Mouse (Mus musculus): ENCODE measurements around the gene Txlnb. TPM values are rescaled to one million over a fixed set of nuclear protein-coding genes. Genes with fewer than 3 reads are reported as not detected.

Txlnb gene
- polyA plus RNA-seq (2014; fragmentation: Nextera tagmentation; extraction: Ambion mirVana): 0.30 and 0.58 TPM in 2 replicates

- peak within 1 kb of the TSS; percentile 52 for H3K4me2 ChIP-seq
- no peak within 1 kb of the TSS for H3K27ac ChIP-seq (ENCODE audit: low read depth, low read length)
- H3K4me1 ChIP-seq (replicated peaks; ENCODE audit: control insufficient read depth, insufficient read depth, low read length): no peaks in the 10 kb centered on the region; the same call in 1 of the 2 replicates
- 0 out of 2 replicates have a peak within 1 kb of the TSS, but pooled peaks have one; percentile 10 for H3K4me3 ChIP-seq (ENCODE audit: low read depth, low read length)
- H3K9ac ChIP-seq (ENCODE audit: low read depth, low read length): peak within 1 kb of the TSS; percentile 43; the same call in 1 of the 2 replicates
- peak; percentile 78 for ATAC-seq (replicated peaks; ENCODE audit: low FRiP score)
- no peaks in the 10 kb centered on the region for H3K27me3 ChIP-seq (replicated peaks; ENCODE audit: control insufficient read depth, insufficient read depth, low read length)
- 28% methylated on average over 13 of the region's 13 CpGs for WGBS
- H3K36me3 ChIP-seq (ENCODE audit: control insufficient read depth, insufficient read depth, low read length): no peaks in the 10 kb centered on the region
- no peak for DNase-seq (ENCODE audit: low spot score)
- no peaks in the 10 kb centered on the region for H3K9me3 ChIP-seq (ENCODE audit: control insufficient read depth, low read length)
These were observed at the start of gene Txlnb for GRCm38 (mm10) chr10:17795767-17796631. TSS of gene Txlnb (plus strand) at chr10:17796226.

DNA sequence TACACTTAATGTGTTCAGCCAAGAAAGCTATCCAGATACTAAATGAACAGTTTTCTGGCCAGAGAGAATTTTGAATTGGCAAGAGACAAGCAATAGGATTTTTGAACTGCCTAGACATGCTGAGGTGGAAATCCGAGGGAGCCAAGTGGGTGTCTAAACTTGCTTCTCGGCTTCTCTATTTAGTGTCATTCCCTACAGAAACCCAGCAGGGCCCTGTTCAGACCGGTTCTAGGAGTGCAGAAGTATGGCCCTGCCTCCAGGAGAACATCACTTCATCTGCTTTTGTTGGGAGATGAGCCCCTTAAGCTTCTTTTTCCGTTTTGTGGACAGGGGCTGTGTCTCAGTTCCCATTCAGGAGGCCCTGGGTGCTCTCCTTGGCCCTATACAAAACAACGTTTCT, 43.5 kb upstream of the Txlnb start:
- no peaks in the 10 kb centered on the region for H3K36me3 ChIP-seq (ENCODE audit: control insufficient read depth, insufficient read depth, low read length)
- DNase-seq (ENCODE audit: low spot score): no peak
- no peak overlapping the region for H3K9ac ChIP-seq (ENCODE audit: low read depth, low read length)
- no peak for ATAC-seq (replicated peaks; ENCODE audit: low FRiP score)
- H3K4me3 ChIP-seq (ENCODE audit: low read depth, low read length): no peak overlapping the region
- H3K4me2 ChIP-seq: no peak overlapping the region
- no peaks in the 10 kb centered on the region for H3K27me3 ChIP-seq (replicated peaks; ENCODE audit: control insufficient read depth, insufficient read depth, low read length)
- 79% methylated on average over 5 of the region's 5 CpGs for WGBS
- H3K4me1 ChIP-seq (replicated peaks; ENCODE audit: control insufficient read depth, insufficient read depth, low read length): no peaks in the 10 kb centered on the region
- H3K27ac ChIP-seq (ENCODE audit: low read depth, low read length): no peak overlapping the region
- peaks cover 4% of the 10 kb centered on the region; the same call in 1 of the 2 replicates for H3K9me3 ChIP-seq (ENCODE audit: control insufficient read depth, low read length)

- Histone ChIP-seq H3K9me3 (ENCODE audit: control insufficient read depth, low read length) (peaks cover 4% of the 10 kb centered on the region; the same call in 1 of the 2 replicates), H3K4me2 (no peak overlapping the region), H3K27ac (ENCODE audit: low read depth, low read length) (no peak overlapping the region), H3K9ac (ENCODE audit: low read depth, low read length) (no peak overlapping the region), H3K4me1 (replicated peaks; ENCODE audit: control insufficient read depth, insufficient read depth, low read length) (no peaks in the 10 kb centered on the region), H3K27me3 (replicated peaks; ENCODE audit: control insufficient read depth, insufficient read depth, low read length) (no peaks in the 10 kb centered on the region), H3K4me3 (ENCODE audit: low read depth, low read length) (no peak overlapping the region), H3K36me3 (ENCODE audit: control insufficient read depth, insufficient read depth, low read length) (no peaks in the 10 kb centered on the region)
- DNase-seq (ENCODE audit: low spot score) (no peak), ATAC-seq (replicated peaks; ENCODE audit: low FRiP score) (no peak)
- WGBS: 77% methylated on average over 3 of the region's 3 CpGs
These were observed 36.3 kb upstream of the Txlnb start for GRCm38 (mm10) chr10:17759772-17760171.

- WGBS: 54% methylated on average over 9 of the region's 9 CpGs
- Histone ChIP-seq H3K4me1 (replicated peaks; ENCODE audit: control insufficient read depth, insufficient read depth, low read length) (no peaks in the 10 kb centered on the region), H3K27me3 (replicated peaks; ENCODE audit: control insufficient read depth, insufficient read depth, low read length) (no peaks in the 10 kb centered on the region), H3K9me3 (ENCODE audit: control insufficient read depth, low read length) (no peaks in the 10 kb centered on the region), H3K27ac (ENCODE audit: low read depth, low read length) (peak overlapping the region; percentile 74), H3K36me3 (ENCODE audit: control insufficient read depth, insufficient read depth, low read length) (no peaks in the 10 kb centered on the region), H3K4me3 (ENCODE audit: low read depth, low read length) (no peak overlapping the region), H3K9ac (ENCODE audit: low read depth, low read length) (no peak overlapping the region), H3K4me2 (no peak overlapping the region)
- DNase-seq (ENCODE audit: low spot score) (no peak), ATAC-seq (replicated peaks; ENCODE audit: low FRiP score) (peak; percentile 66)
These were observed 35.0 kb upstream of the Txlnb start for GRCm38 (mm10) chr10:17760750-17761613.

DNA sequence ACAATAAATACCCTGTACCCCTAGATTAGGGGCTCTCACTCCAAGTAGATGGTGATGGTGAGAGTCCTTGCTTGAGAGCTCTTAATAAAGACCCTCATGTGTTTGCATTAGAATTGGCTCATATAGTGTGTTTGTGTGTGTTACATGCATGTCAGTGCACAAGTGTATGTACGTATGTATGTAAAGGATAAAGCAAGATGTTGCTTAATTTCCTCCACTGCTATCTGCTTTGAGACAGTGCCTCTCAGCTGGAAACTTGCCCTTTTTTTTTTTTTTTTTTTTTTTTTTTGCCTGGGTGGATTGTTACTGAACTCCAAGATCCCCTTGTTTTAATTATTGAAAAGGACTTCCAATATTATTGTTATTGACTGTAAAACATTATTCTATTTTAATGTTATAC, 34.4 kb upstream of the Txlnb start:
- H3K9ac ChIP-seq (ENCODE audit: low read depth, low read length): no peak overlapping the region
- ATAC-seq (replicated peaks; ENCODE audit: low FRiP score) (peak; percentile 12; the same call in 1 of the 2 replicates), DNase-seq (ENCODE audit: low spot score) (no peak)
- no peak overlapping the region for H3K27ac ChIP-seq (ENCODE audit: low read depth, low read length)
- H3K9me3 ChIP-seq (ENCODE audit: control insufficient read depth, low read length): no peaks in the 10 kb centered on the region
- H3K36me3 ChIP-seq (ENCODE audit: control insufficient read depth, insufficient read depth, low read length): no peaks in the 10 kb centered on the region
- no peak overlapping the region for H3K4me2 ChIP-seq
- H3K27me3 ChIP-seq (replicated peaks; ENCODE audit: control insufficient read depth, insufficient read depth, low read length): no peaks in the 10 kb centered on the region
- H3K4me3 ChIP-seq (ENCODE audit: low read depth, low read length): no peak overlapping the region
- 64% methylated on average over 1 of the region's 1 CpGs for WGBS
- no peaks in the 10 kb centered on the region for H3K4me1 ChIP-seq (replicated peaks; ENCODE audit: control insufficient read depth, insufficient read depth, low read length)

DNA sequence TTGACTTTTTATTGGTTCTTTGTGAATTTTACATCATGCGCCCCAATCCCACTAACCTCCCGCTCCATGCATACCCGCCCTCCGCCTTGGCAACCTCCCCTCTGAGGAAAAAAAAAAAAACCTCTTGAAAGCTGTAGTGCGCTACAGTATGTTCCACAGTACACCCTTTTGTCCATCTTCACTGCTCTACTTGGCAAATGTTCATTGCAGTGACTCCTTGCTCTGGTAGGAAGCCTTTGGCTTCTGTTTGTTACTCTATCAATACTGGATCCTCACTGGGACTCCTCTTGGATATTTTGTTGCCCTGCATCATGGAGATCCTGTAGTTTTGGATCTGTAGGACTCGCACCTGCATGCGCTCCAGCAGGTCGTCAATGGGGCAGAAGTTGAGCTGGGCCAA, 33.1 kb upstream of the Txlnb start:
- Histone ChIP-seq H3K27me3 (replicated peaks; ENCODE audit: control insufficient read depth, insufficient read depth, low read length) (no peaks in the 10 kb centered on the region), H3K4me3 (ENCODE audit: low read depth, low read length) (no peak overlapping the region), H3K9ac (ENCODE audit: low read depth, low read length) (no peak overlapping the region), H3K36me3 (ENCODE audit: control insufficient read depth, insufficient read depth, low read length) (no peaks in the 10 kb centered on the region), H3K27ac (ENCODE audit: low read depth, low read length) (no peak overlapping the region), H3K4me2 (no peak overlapping the region), H3K4me1 (replicated peaks; ENCODE audit: control insufficient read depth, insufficient read depth, low read length) (no peaks in the 10 kb centered on the region), H3K9me3 (ENCODE audit: control insufficient read depth, low read length) (no peaks in the 10 kb centered on the region)
- no peak for ATAC-seq (replicated peaks; ENCODE audit: low FRiP score)
- WGBS: 96% methylated on average over 8 of the region's 8 CpGs
- DNase-seq (ENCODE audit: low spot score): no peak

GRCm38 (mm10) chr10:17769856-17770255, 26.2 kb upstream of the Txlnb start:
- H3K27me3 ChIP-seq (replicated peaks; ENCODE audit: control insufficient read depth, insufficient read depth, low read length): no peaks in the 10 kb centered on the region
- H3K36me3 ChIP-seq (ENCODE audit: control insufficient read depth, insufficient read depth, low read length): no peaks in the 10 kb centered on the region
- no peaks in the 10 kb centered on the region for H3K4me1 ChIP-seq (replicated peaks; ENCODE audit: control insufficient read depth, insufficient read depth, low read length)
- no peak for DNase-seq (ENCODE audit: low spot score)
- no peak for ATAC-seq (replicated peaks; ENCODE audit: low FRiP score)
- 80% methylated on average over 5 of the region's 5 CpGs for WGBS
- H3K4me3 ChIP-seq (ENCODE audit: low read depth, low read length): no peak overlapping the region
- H3K9me3 ChIP-seq (ENCODE audit: control insufficient read depth, low read length): no peaks in the 10 kb centered on the region
- no peak overlapping the region for H3K4me2 ChIP-seq
- no peak overlapping the region for H3K27ac ChIP-seq (ENCODE audit: low read depth, low read length)
- no peak overlapping the region for H3K9ac ChIP-seq (ENCODE audit: low read depth, low read length)

DNA sequence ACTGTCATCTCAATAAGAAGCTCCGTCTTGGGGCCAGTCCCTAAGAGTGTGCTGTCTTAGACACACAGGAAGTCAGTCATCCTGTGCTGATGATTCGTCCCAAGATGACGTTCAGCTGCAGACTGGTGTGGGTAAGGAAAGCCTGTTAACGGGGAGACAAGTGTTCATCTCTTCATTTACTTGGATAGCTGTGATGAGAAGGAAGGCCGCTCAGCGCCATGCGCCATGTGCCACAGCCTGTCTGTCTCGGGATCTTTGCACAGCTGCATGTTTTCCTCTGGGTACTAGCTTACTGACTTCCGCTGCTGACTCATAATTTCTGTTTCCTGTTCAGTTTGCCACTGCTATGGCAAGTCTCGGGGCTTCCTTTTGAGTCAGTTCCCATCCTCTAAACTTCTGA, 23.7 kb upstream of the Txlnb start:
- no peak overlapping the region for H3K4me3 ChIP-seq (ENCODE audit: low read depth, low read length)
- H3K9me3 ChIP-seq (ENCODE audit: control insufficient read depth, low read length): no peaks in the 10 kb centered on the region
- WGBS: 57% methylated on average over 10 of the region's 10 CpGs
- ATAC-seq (replicated peaks; ENCODE audit: low FRiP score): no peak; the same call in 1 of the 2 replicates
- H3K27ac ChIP-seq (ENCODE audit: low read depth, low read length): no peak overlapping the region
- no peak overlapping the region for H3K9ac ChIP-seq (ENCODE audit: low read depth, low read length)
- H3K4me1 ChIP-seq (replicated peaks; ENCODE audit: control insufficient read depth, insufficient read depth, low read length): no peaks in the 10 kb centered on the region
- DNase-seq (ENCODE audit: low spot score): no peak
- H3K4me2 ChIP-seq: no peak overlapping the region
- no peaks in the 10 kb centered on the region for H3K27me3 ChIP-seq (replicated peaks; ENCODE audit: control insufficient read depth, insufficient read depth, low read length)
- no peaks in the 10 kb centered on the region for H3K36me3 ChIP-seq (ENCODE audit: control insufficient read depth, insufficient read depth, low read length)
